Mouse (Mus musculus): Measurements from ENCODE around the gene Cd69.

The Cd69 gene

DNA sequence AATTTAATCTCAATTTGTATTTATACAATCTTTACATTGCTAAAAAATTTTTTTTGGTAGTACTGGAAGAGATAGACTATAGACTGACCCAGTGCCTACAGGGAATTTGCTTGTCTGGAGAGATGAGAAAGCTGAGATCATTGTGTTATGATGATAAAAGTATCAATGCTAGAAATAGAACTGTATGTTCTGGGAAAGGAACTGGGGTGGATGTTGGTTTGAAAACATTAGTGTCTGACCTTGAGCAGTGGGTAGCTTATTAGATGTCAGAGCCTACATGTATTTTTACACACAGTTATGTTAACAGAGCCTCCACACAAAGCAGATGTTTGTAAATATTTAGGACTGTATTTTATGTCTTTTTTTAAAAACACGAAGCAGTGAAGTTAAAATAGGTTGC lies 51.1 kb downstream of the Cd69 start:
- no peak for DNase-seq (ENCODE audit: low spot score)

DNA sequence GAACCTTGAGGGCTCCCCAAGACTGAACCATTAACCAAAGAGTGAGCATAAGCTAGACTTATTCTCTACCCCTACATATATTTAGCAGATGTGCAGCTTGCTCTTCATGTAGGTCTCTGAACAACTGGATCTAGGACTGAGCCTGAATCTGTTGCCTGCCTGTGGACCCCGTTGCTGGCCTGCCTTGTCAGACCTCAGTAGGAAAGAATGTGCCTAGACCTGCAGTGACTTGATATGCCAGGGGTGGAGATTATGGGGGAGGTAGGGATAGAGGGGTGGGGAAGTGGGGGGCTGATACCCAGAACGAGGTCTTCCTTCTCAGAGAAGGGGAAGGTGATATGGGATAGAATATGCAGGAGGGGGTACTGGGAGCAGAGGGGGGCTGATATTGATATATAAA lies 51.6 kb downstream of the Cd69 start:
- DNase-seq (ENCODE audit: low spot score) = no peak

DNA sequence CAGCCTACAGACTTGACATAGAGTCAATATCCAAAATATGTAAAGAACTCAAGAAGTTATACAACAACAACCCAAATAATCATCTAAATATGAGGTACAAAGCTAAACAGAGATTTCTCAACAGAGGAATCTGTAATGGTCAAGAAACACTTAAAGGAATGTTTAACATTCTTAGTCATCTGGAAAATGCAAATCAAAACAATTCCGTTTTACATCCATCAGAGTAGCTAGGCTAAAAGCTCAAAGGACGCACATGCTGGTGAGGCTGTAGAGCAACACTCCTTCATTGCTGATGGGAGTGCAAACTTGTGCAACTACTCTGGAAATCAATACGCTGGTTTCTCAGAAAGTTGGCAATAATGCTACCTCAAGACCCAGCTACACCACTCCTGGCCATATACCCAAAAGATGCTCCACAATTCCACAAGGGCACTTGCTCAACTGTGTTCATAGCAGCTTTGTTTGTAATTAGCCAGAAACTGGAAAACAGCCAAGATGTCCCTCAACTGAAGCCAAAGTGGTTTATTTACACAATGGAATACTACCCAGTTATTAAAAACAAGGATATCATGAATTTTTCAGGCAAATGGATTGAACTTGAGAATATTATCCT lies 52.9 kb downstream of the Cd69 start:
- no peak for DNase-seq (ENCODE audit: low spot score)

DNA sequence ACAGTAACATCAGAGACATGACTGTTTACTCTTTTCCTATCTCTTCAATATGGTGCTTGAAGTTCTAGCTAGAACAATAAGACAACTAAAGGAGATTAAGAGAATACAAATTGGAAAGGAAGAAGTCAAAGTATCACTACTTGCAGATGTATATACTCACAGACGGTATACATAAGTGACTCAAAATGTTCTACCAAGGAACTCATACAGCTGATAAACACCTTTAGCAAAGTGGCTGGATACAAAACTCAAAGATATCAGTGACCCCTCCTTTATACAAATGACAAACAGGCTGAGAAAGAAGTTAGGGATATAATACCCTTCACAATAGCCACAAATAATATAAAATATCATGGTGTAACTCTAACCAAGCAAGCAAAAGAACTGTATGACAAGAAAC lies 54.2 kb downstream of the Cd69 start:
- DNase-seq (ENCODE audit: low spot score) = no peak

DNA sequence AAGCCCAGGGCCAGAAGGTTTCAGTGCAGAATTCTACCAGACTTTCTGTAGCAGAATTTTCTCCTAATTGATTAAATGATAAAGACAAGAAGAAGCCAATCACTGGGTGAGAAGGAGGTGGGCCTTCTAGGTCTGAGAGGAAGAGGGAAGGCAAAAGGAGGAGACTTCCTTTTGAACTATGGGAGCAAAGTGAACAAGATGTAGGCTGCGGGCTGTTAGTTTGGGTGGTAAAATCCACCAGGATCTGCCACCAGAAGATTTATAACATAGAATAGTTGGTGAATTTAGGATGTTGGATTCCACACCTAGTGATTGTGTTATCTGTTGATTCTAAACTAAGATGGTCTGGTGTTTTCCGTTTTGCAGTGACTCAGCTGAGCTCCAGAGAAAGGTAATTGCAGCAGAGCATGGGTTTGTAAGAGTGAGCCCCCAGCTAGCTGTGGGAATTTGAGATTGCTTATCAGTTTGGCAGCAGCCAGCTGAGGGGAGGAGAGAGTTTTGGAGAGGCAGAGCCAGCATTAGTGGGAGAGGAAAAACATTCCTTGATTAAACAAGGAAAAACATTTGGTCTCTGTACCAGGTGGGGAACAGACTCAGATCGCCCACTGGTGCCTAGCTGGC lies 55.2 kb downstream of the Cd69 start:
- no peak for DNase-seq (ENCODE audit: low spot score)

DNA sequence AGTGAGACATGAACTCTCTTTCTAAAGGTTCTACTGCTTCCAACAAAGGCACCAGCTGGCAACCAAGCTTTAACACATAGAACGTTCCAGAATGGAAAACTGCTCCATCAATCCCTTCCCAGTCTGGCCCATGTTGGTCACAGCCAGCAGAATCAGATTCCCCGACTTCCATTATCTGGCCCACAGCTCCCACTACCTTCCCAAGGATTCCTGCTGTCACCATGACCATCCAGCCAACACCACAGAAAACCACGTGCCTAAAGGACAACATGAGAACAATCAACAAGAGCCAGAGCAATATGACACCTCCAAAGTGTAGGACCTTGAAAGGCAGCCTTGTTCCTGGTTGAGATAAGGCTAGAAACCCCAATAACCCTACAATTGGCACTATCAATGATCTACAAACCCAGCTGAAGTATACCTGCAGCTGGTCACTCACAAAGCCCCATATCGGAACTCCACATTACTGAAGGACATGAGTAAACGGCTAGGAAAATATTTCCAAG lies 57.0 kb downstream of the Cd69 start:
- DNase-seq (ENCODE audit: low spot score) = no peak
